Mouse (Mus musculus): ENCODE data around the gene Ndufb8. TPM values are rescaled to one million over a fixed set of nuclear protein-coding genes. Genes with fewer than 3 reads are reported as not detected.

Ndufb8 gene
- total RNA-seq (2017): 117 to 199 TPM (median 156 TPM) in 3 replicates

DNA sequence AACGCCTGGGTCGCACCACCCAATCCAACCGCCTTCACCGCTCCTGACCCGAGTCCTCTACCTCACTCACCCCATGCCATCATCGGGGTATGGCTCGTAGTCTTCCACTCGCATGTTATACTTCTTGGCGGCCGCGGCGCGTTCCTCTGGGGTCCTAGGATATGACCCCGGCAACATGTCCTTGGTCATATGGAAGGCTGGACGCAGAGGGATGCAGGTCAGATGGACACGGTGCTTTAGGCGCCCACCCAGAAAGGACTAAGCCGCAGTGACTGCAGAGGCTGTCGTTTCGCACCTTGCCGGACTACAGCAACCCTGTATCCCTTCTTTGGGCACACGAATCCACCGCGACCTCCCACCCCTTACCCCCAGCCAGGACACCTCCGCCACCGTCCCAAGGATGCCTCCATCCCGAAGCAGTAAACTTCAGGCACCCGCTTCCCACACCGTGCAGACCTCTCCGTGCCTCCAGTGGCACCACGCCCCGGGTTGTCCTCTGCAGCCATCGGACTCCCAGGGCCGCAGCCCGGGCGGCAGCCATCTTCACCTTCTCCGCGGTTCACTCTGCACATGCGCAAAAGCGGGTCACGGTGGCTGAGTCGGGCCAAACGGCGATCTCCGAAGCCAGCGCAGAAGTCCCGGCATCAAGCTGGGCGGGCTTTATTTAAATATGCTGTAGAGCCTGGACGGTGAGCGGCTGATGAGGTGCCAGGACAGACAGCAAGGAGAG, at the start of gene Ndufb8:
TSS of gene Ndufb8 (minus strand) at position 580 of the 730 bp plus-strand sequence.
- ATAC-seq (replicated peaks; ENCODE audit: insufficient number of reproducible peaks, low FRiP score, low TSS enrichment, poor library complexity, severe bottlenecking): peak; percentile 91

DNA sequence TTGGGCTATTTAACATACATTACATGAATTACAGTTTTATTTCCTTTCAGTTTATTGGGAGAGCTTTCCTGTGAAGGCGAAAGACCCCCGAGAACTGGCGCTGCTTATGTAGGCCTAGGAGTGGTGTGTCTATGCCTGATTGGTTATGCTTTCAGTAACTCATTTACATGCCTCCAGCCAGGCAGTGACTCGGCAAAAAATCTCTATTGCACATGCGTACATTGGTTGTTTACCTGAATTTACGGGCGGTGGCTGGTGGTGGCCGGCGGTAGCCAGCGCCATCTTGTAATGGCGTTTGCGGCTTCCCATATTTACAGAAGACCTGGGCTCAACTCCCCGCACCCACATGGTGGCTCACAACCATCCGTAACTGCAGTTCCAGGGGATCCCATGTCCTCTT, 38.9 kb upstream of the Ndufb8 start:
- ATAC-seq (replicated peaks; ENCODE audit: insufficient number of reproducible peaks, low FRiP score, low TSS enrichment, poor library complexity, severe bottlenecking): no peak

DNA sequence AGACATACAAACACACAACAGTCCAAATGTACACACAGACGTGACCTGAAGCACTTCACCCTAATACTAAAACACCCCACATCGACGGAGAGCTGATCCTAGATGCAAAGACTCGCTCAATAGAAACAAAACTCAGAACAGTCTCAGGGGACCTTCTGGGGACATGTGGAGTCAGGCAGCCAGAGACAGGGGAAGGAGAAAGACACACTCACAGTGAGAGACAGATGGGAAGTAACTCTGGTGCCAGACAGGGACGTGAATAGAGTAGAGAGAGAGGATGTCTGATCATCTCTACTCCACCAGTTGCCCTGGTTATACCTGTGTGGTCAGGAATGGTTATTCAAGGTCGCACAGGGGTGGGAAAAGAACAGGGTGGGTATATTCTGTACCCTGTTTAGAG, 36.4 kb upstream of the Ndufb8 start:
- no peak for ATAC-seq (replicated peaks; ENCODE audit: insufficient number of reproducible peaks, low FRiP score, low TSS enrichment, poor library complexity, severe bottlenecking)

DNA sequence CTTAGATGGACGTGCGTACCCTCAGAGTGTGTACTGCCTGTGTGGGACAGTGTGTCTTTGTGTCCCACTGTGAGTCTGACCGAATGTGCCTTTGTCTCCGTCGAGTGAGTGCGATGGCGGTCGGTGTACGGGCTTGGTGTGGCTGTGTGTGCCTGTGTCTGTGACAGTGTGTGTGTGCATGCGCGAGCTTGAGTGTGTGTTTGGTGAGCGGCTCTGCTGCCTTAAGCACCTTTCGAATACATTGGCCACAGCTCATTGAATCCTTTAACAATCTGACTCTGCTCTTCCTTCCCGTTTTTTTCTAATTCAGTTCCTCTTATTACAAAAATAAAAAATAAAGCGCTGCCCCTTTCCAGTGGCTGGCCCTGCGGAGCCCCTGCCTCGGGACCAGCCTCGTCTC, 35.8 kb upstream of the Ndufb8 start:
- ATAC-seq (replicated peaks; ENCODE audit: insufficient number of reproducible peaks, low FRiP score, low TSS enrichment, poor library complexity, severe bottlenecking): no peak

- ATAC-seq (replicated peaks; ENCODE audit: insufficient number of reproducible peaks, low FRiP score, low TSS enrichment, poor library complexity, severe bottlenecking): no peak
Measured at GRCm38 (mm10) chr19:44589591-44590223, 34.5 kb upstream of the Ndufb8 start.

GRCm38 (mm10) chr19:44588036-44588435, 32.8 kb upstream of the Ndufb8 start:
- ATAC-seq (replicated peaks; ENCODE audit: insufficient number of reproducible peaks, low FRiP score, low TSS enrichment, poor library complexity, severe bottlenecking): no peak

DNA sequence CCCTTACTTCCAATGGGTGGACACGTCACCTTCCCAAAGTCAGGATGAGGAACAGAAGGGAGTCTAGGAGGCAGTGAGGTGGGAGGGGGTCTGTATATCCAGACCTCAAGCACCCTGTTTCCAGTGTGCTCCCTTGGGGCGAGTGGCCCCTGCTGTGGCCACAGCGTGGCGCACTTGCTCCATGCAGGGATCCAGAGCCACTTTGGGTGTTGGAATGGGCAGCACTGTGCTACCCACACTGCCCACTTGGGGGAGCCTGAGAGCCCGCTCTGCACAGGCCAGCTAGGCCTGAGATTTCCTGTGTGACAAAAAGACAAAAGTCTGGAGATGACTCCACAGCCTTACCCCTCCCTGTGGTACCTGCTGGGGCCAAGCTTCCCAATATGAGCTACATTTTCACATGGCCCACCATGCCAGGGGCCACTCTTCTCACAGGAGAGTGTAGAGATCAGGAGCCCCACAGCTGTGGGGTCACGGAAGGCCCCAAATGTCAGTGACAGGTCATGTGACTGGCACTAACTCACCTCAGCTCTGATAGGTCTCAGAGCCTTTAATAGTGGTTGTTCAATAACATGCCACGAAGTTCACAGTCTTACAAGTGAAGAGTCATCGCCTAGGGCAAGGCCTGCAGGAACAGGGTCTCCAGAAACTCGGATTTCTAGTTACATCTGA, 27.5 kb upstream of the Ndufb8 start:
- ATAC-seq (replicated peaks; ENCODE audit: insufficient number of reproducible peaks, low FRiP score, low TSS enrichment, poor library complexity, severe bottlenecking): peak; percentile 91

DNA sequence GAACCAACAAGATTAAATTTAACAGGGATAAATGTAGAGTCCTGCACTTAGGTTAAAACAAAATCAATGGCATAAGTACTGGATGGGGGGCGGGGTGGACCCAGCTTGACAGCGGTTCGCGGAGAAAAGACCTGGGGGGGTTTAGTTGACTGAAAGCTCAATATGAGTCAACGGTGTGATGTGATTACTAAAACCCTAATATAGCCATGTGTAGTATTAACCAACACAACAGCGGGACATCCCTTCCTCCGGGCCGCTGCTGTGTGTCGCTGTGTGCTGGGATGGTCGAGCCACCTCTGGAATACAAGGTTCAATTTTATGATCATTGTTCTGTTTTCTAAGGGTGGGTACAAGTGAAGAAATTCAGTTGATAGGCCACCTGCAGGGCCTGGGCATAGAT, 26.9 kb upstream of the Ndufb8 start:
- ATAC-seq (replicated peaks; ENCODE audit: insufficient number of reproducible peaks, low FRiP score, low TSS enrichment, poor library complexity, severe bottlenecking): no peak

- ATAC-seq (replicated peaks; ENCODE audit: insufficient number of reproducible peaks, low FRiP score, low TSS enrichment, poor library complexity, severe bottlenecking): no peak
Measured at GRCm38 (mm10) chr19:44578038-44578437, 22.8 kb upstream of the Ndufb8 start.

- no peak for ATAC-seq (replicated peaks; ENCODE audit: insufficient number of reproducible peaks, low FRiP score, low TSS enrichment, poor library complexity, severe bottlenecking)
Measured at GRCm38 (mm10) chr19:44576275-44576674, 21.0 kb upstream of the Ndufb8 start.

GRCm38 (mm10) chr19:44567763-44568162, 12.5 kb upstream of the Ndufb8 start:
- ATAC-seq (replicated peaks; ENCODE audit: insufficient number of reproducible peaks, low FRiP score, low TSS enrichment, poor library complexity, severe bottlenecking): no peak

DNA sequence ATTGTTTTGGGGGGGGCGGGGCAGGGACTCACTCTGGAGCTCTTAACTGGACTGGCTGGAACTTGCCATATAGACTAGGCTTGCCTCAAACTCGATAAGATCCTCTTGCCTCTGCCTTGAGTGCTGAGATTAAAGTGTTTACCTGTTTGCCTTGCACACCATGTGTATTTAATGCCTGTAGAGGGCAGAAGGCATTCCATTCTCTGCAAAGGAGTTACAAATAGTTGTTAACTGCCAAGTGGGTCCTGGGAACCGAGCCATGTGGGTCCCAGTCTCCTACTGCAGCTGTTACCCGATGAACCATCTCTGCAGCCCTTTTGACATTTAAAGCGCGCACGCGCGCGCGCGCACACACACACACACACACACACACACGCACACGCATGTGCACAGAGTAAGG, 8.8 kb upstream of the Ndufb8 start:
- ATAC-seq (replicated peaks; ENCODE audit: insufficient number of reproducible peaks, low FRiP score, low TSS enrichment, poor library complexity, severe bottlenecking): no peak

DNA sequence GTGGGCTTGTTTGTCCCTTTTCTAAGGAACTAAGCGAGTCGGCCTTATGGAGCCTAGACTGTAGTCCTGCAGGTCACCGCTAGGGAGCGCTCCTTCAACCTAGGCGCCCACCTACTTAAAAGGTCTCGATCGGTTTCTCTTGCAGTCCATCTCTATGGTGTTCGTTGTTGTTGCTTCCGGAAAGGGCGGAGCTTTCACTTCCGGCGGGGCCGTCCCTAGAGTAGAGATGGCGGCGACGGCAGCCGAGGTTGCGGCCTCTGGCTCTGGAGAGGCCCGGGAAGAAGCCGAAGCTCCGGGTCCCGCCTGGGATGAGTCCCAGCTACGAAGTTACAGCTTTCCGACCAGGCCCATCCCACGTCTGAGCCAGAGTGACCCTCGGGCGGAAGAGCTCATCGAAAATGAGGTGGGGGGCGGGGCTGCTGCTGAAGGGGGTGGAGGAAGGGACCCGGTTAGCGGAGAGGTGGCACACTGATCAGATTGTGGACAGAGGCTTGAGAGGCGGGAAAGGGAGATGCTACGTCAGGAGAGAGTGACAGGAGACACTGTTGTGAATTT, 7.5 kb upstream of the Ndufb8 start, which contains the start of gene Hif1an:
TSS of gene Hif1an (plus strand) at position 199 of the 555 bp plus-strand sequence.
- ATAC-seq (replicated peaks; ENCODE audit: insufficient number of reproducible peaks, low FRiP score, low TSS enrichment, poor library complexity, severe bottlenecking): peak; percentile 98

GRCm38 (mm10) chr19:44554490-44554860, 765 bp downstream of the Ndufb8 start:
- ATAC-seq (replicated peaks; ENCODE audit: insufficient number of reproducible peaks, low FRiP score, low TSS enrichment, poor library complexity, severe bottlenecking): 0 out of 2 replicates have a peak, but pooled peaks have one; percentile 11

DNA sequence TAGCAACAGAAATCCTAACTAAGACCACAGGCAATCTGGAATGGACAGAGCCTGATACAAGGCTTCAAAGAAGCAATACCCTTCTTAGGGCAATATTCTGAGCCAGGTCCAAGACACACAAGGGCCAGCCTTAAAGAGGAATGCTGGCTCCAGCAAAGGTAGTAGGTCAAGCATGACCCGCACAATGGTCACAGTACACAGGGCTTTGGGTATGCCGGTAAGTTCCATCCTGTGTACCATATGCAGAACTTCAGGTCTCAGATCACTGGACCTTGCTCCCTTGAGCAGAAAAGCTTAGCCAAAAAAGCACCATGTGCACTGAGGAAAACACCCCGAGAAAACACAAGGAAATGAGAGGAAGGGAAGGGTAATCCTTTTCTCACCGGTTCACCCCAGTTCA, 2.0 kb downstream of the Ndufb8 start:
- ATAC-seq (replicated peaks; ENCODE audit: insufficient number of reproducible peaks, low FRiP score, low TSS enrichment, poor library complexity, severe bottlenecking): no peak

DNA sequence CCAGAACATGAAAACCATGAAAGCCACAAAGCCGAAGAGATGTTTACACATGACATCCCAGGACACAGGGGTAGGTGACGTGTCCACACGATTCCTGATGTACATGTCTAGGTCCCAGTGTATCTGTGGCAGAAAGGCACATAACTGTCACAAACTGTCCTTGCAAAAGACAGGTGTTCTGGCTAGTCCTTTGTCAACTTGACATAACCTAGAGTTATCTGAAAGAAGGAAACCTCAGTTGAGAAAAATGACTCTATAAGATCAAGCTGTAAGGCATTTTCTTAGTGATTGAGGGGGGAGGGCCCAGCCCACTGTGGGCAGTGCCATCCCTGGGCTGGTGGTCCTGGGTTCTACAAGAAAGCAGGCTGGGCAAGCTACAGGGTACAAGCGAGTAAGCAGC, 2.5 kb downstream of the Ndufb8 start, which contains the start of gene Gm20538:
TSS of gene Gm20538 (minus strand) at position 101 of the 400 bp plus-strand sequence.
- no peak for ATAC-seq (replicated peaks; ENCODE audit: insufficient number of reproducible peaks, low FRiP score, low TSS enrichment, poor library complexity, severe bottlenecking)

DNA sequence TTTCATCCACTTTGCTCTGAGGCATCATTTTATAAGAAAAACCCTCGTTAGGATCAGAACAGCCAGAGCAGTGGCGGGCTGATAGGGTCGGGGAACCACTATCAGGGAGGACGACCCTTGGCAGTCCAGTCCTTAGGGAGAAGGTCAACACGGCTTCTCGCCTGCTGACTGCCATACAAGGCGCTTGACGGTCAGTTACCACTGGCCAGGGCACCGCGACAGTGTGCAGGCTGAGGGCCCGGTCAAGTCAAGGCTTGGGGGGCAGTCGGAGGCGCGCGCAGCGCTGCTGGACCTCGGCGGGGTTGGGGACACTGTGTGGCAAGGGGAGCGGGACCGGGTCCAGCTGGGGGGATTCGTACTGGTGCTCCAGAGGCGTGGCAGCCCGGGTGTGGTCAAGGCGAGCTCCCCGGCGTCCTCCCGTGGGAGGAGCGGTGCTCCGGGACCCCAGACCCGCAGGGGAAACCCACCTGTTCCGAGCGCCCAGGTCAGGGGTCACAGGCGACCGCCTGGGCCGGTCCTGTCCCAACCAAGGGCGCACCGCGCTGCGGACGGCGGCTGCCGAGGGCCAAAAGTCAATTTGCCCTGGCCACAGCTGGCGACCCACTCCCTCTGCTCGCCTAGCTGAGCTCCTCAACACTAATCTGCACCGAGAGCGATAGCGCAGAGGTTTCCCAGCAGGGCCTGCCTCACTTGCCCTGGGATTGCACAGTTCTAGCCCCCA, 9.8 kb downstream of the Ndufb8 start, which contains the start of gene Sec31b:
TSS of gene Sec31b (minus strand) at position 544 of the 721 bp plus-strand sequence.
- 0 out of 2 replicates have a peak, but pooled peaks have one; percentile 34 for ATAC-seq (replicated peaks; ENCODE audit: insufficient number of reproducible peaks, low FRiP score, low TSS enrichment, poor library complexity, severe bottlenecking)

GRCm38 (mm10) chr19:44544775-44545174, 10.5 kb downstream of the Ndufb8 start:
- ATAC-seq (replicated peaks; ENCODE audit: insufficient number of reproducible peaks, low FRiP score, low TSS enrichment, poor library complexity, severe bottlenecking): peak; percentile 74

DNA sequence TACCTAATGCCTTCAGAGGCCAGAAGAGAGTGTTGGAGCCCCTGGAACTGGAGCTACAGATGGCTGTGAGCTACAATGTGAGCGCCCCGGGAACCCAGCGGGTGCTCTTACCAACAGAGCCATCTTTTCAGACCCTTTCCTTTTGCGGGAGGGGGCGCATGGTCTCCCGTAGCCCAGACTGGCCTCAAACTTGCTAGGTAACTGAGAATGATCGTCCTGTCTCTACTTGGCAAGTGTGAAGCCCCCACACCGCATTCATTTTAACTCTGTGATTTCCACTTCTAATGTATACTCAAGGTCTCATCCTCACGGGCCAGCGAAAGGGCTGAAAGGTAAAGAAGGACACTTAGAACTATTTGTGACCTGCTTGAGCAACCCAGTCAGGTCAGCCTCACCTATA, 10.9 kb downstream of the Ndufb8 start:
- 0 out of 2 replicates have a peak, but pooled peaks have one; percentile 22 for ATAC-seq (replicated peaks; ENCODE audit: insufficient number of reproducible peaks, low FRiP score, low TSS enrichment, poor library complexity, severe bottlenecking)
